Mouse (Mus musculus): ENCODE data around the gene Nmt1.

DNA sequence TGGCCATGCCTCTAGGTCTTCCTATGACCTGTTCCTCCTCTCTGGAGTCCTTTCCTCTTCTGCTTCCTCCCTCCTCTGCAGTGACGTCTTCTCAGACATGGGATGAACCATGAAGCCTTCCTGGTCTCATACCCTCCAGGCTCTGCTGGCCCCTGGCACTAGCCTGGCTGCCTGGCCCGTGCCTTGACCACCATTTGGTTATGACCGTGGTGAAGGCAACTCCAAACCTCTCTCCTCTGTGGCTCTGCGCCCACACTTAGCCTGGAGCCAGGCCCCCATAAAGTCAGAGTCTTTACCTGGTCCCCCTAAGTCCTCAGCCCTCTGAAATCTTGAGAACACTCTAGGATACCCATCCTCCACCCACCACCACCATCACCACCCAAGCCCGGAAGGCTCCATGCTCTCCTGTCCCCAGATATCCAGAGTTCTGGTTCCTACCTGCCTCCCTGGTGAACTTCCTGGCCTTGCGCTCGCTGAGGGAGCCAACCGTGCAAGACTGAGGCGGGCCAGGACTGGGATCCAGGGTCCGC lies 46.2 kb downstream of the Nmt1 start:
- TF ChIP-seq CTCF (IDR thresholded peaks at IDR 0.05) (no peak), EP300 (IDR thresholded peaks at IDR 0.05) (no peak)
